Mouse (Mus musculus) G1E (cell line): ENCODE measurements around the gene Il34.

Experiments used
- CTCF ChIP-seq: IDR thresholded peaks from 2 replicates; pipeline ENCODE4 v1.5.1; 2012; ENCODE audit warnings: low read depth, low read length, inconsistent platforms, mixed read lengths
- GATA1 ChIP-seq: IDR thresholded peaks from 2 replicates; pipeline ENCODE4 v1.6.1; 2012; ENCODE audit warnings: borderline replicate concordance, low read length, inconsistent platforms, mixed read lengths
- GATA2 ChIP-seq: IDR thresholded peaks from 2 replicates; pipeline ENCODE4 v1.6.1; 2012; ENCODE audit warnings: low read depth, low read length, inconsistent platforms, borderline replicate concordance
- TAL1 ChIP-seq: conservative IDR thresholded peaks from 2 replicates; pipeline ENCODE4 v1.6.1; 2012; ENCODE audit warnings: low read depth, low read length, inconsistent platforms, mixed read lengths

GRCm38 (mm10) chr8:110809831-110810230 lies 4.1 kb upstream of the Il34 start:
- TF ChIP-seq CTCF (no peak), GATA1 (no peak), GATA2 (no peak), TAL1 (no peak)
